Mouse (Mus musculus): ENCODE results near the gene Dupd1. TPM values are rescaled to one million over a fixed set of nuclear protein-coding genes. Genes with fewer than 3 reads are reported as not detected.

Gene Dupd1
- total RNA-seq, 2 experiments from 2014 or later: not detected

- no peak for DNase-seq (ENCODE audit: low spot score in 2 of 2)
These were observed 18.9 kb upstream of the Dupd1 start for GRCm38 (mm10) chr14:21733131-21733905.

GRCm38 (mm10) chr14:21729936-21730335 lies 15.6 kb upstream of the Dupd1 start:
- intact Hi-C loops (cut with DNase I): no loop called here
- no peak for DNase-seq (ENCODE audit: low spot score in 2 of 2)

More at GRCm38 (mm10) chr14:21733131-21733905, 18.9 kb upstream of the Dupd1 start:
- intact Hi-C loops (cut with DNase I): no loop called here

- intact Hi-C loops (cut with DNase I): no loop called here
- DNase-seq (ENCODE audit: low spot score in 2 of 2): no peak
These were observed 14.8 kb upstream of the Dupd1 start for GRCm38 (mm10) chr14:21729031-21729732.

GRCm38 (mm10) chr14:21722021-21722698 lies 7.8 kb upstream of the Dupd1 start:
- DNase-seq (ENCODE audit: low spot score in 2 of 2): no peak
- intact Hi-C loops (cut with DNase I): no loop called here

GRCm38 (mm10) chr14:21720430-21721205 lies 6.2 kb upstream of the Dupd1 start:
- intact Hi-C loops (cut with DNase I): no loop called here
- DNase-seq (ENCODE audit: low spot score in 2 of 2): no peak

- intact Hi-C loops (cut with DNase I): no loop called here
- DNase-seq (ENCODE audit: low spot score in 2 of 2): no peak
These were observed 5.4 kb upstream of the Dupd1 start for GRCm38 (mm10) chr14:21719646-21720383.

GRCm38 (mm10) chr14:21711231-21711630 lies 3.1 kb downstream of the Dupd1 start:
- intact Hi-C loops (cut with DNase I): no loop called here
- no peak for DNase-seq (ENCODE audit: low spot score in 2 of 2)

GRCm38 (mm10) chr14:21709545-21709944 lies 4.8 kb downstream of the Dupd1 start:
- intact Hi-C loops (cut with DNase I): no loop called here
- DNase-seq (ENCODE audit: low spot score in 2 of 2): no peak

GRCm38 (mm10) chr14:21706759-21707571 lies 7.4 kb downstream of the Dupd1 start:
- intact Hi-C loops (cut with DNase I): no loop called here
- peak; percentile 66 to 79 for DNase-seq (ENCODE audit: low spot score in 2 of 2)

GRCm38 (mm10) chr14:21705462-21705861 lies 8.9 kb downstream of the Dupd1 start:
- intact Hi-C loops (cut with DNase I): no loop called here

GRCm38 (mm10) chr14:21703255-21703654 lies 11.1 kb downstream of the Dupd1 start:
- intact Hi-C loops (cut with DNase I): no loop called here
- DNase-seq (ENCODE audit: low spot score in 2 of 2): peak in 1 of 2 experiments; percentile 30

More at GRCm38 (mm10) chr14:21705462-21705861, 8.9 kb downstream of the Dupd1 start:
- no peak for DNase-seq (ENCODE audit: low spot score in 2 of 2)

- intact Hi-C loops (cut with DNase I): no loop called here
- no peak for DNase-seq (ENCODE audit: low spot score in 2 of 2)
These were observed 11.7 kb downstream of the Dupd1 start for GRCm38 (mm10) chr14:21702691-21703090.

- DNase-seq (ENCODE audit: low spot score in 2 of 2): no peak
- intact Hi-C loops (cut with DNase I): loop anchor here (5.0 kb wide), 1 partner anchor 41 kb away; no protein-coding TSS in a partner anchor
These were observed 18.1 kb downstream of the Dupd1 start for GRCm38 (mm10) chr14:21696186-21696830.

- no peak for DNase-seq (ENCODE audit: low spot score in 2 of 2)
- intact Hi-C loops (cut with DNase I): loop anchor here (5.0 kb wide), 1 partner anchor 42 kb away; no protein-coding TSS in a partner anchor
These were observed 19.4 kb downstream of the Dupd1 start for GRCm38 (mm10) chr14:21695020-21695419.

GRCm38 (mm10) chr14:21691070-21691469 lies 23.3 kb downstream of the Dupd1 start:
- intact Hi-C loops (cut with DNase I): no loop called here
- DNase-seq (ENCODE audit: low spot score in 2 of 2): no peak

- intact Hi-C loops (cut with DNase I): no loop called here
- no peak for DNase-seq (ENCODE audit: low spot score in 2 of 2)
These were observed 27.7 kb downstream of the Dupd1 start for GRCm38 (mm10) chr14:21686376-21687279.
